Mouse (Mus musculus) liver, embryonic 12.5 days (tissue): Measurements from ENCODE around the gene BC025446. TPM values are rescaled to one million over a fixed set of nuclear protein-coding genes. Genes with fewer than 3 reads are reported as not detected.

ENCODE experiments used
- ATAC-seq: fragments of 200-750 bp; cut with Nextera tagmentation; 2 replicates; pipeline ENCODE4 v1.8.0; 2017; ENCODE audit warnings: moderate number of reproducible peaks, mild to moderate bottlenecking, moderate library complexity
- H3K27ac ChIP-seq: fragments of 300-500 bp; sonication (generic); 2 replicates; pipeline ENCODE4 v1.5.1; 2016; ENCODE audit warnings: mild to moderate bottlenecking
- H3K27me3 ChIP-seq: fragments of 300-500 bp; sonication (generic); replicated peaks from 2 replicates; pipeline ENCODE4 v1.6.1; 2016; ENCODE audit warnings: mild to moderate bottlenecking, moderate library complexity
- H3K36me3 ChIP-seq: fragments of 300-500 bp; sonication (generic); 2 replicates; pipeline ENCODE4 v1.6.1; 2016; ENCODE audit warnings: mild to moderate bottlenecking, moderate library complexity
- H3K4me1 ChIP-seq: fragments of 300-500 bp; sonication (generic); 2 replicates; pipeline ENCODE4 v1.6.1; 2016
- H3K4me2 ChIP-seq: fragments of 300-500 bp; sonication (generic); 2 replicates; pipeline ENCODE4 v1.6.1; 2016; ENCODE audit warnings: mild to moderate bottlenecking, moderate library complexity
- H3K4me3 ChIP-seq: fragments of 300-500 bp; sonication (generic); 2 replicates; pipeline ENCODE4 v1.5.1; 2016; ENCODE audit warnings: mild to moderate bottlenecking, moderate library complexity
- H3K9ac ChIP-seq: fragments of 300-500 bp; sonication (generic); 2 replicates; pipeline ENCODE4 v1.6.1; 2016; ENCODE audit warnings: mild to moderate bottlenecking, moderate library complexity
- H3K9me3 ChIP-seq: fragments of 300-500 bp; sonication (generic); replicated peaks from 2 replicates; pipeline ENCODE4 v1.6.1; 2016; ENCODE audit warnings: mild to moderate bottlenecking, moderate library complexity
- WGBS: fragments of 180-500 bp; shearing (Covaris S2); methylation state at CpG from one replicate; pipeline ENCODE4 v1.1.7; 2016; ENCODE audit not compliant: insufficient replicate concordance; 5-methylcytosine and 5-hydroxymethylcytosine counted together
- polyA plus RNA-seq: library from polyadenylated mRNA; unstranded; fragments of >200 nt; fragmentation: Nextera tagmentation; extraction: Ambion mirVana; gene quantifications from 2 replicates; pipeline ENCODE4 v1.2.1, GENCODE M21; 2016

Gene BC025446
- polyA plus RNA-seq, 1 experiment from 2014 or later: 0.72 TPM

- no peaks in the 10 kb centered on the region for H3K27me3 ChIP-seq
- H3K4me1 ChIP-seq: no peaks in the 10 kb centered on the region
- H3K4me2 ChIP-seq: no peak overlapping the region
- WGBS: 48% methylated on average over 1 of the region's 1 CpGs
- H3K9ac ChIP-seq: no peak overlapping the region
- no peak overlapping the region for H3K27ac ChIP-seq
- H3K4me3 ChIP-seq: no peak overlapping the region
- no peak for ATAC-seq
- no peaks in the 10 kb centered on the region for H3K9me3 ChIP-seq
- no peaks in the 10 kb centered on the region for H3K36me3 ChIP-seq
These were observed 50.5 kb downstream of the BC025446 start for GRCm38 (mm10) chr15:75266626-75267025.

GRCm38 (mm10) chr15:75268121-75268520 is 51.9 kb downstream of the BC025446 start, which contains the start of gene Ly6f:
TSS of gene Ly6f (plus strand) at chr15:75268421.
- no peak within 1 kb of the TSS for H3K9ac ChIP-seq
- no peak for ATAC-seq
- no peak within 1 kb of the TSS for H3K4me2 ChIP-seq
- no peaks in the 10 kb centered on the region for H3K9me3 ChIP-seq
- no peaks in the 10 kb centered on the region for H3K27me3 ChIP-seq
- H3K27ac ChIP-seq: no peak within 1 kb of the TSS
- no peak within 1 kb of the TSS for H3K4me3 ChIP-seq
- H3K36me3 ChIP-seq: no peaks in the 10 kb centered on the region
- H3K4me1 ChIP-seq: no peaks in the 10 kb centered on the region

- H3K9ac ChIP-seq: no peak overlapping the region
- no peak for ATAC-seq
- H3K27me3 ChIP-seq: no peaks in the 10 kb centered on the region
- H3K4me2 ChIP-seq: no peak overlapping the region
- H3K9me3 ChIP-seq: no peaks in the 10 kb centered on the region
- no peaks in the 10 kb centered on the region for H3K36me3 ChIP-seq
- H3K27ac ChIP-seq: no peak overlapping the region
- 56% methylated on average over 5 of the region's 5 CpGs for WGBS
- no peaks in the 10 kb centered on the region for H3K4me1 ChIP-seq
- H3K4me3 ChIP-seq: no peak overlapping the region
These were observed 53.0 kb downstream of the BC025446 start for GRCm38 (mm10) chr15:75268916-75269829.

- no peak overlapping the region for H3K9ac ChIP-seq
- H3K4me2 ChIP-seq: no peak overlapping the region
- no peak overlapping the region for H3K4me3 ChIP-seq
- no peaks in the 10 kb centered on the region for H3K27me3 ChIP-seq
- H3K27ac ChIP-seq: no peak overlapping the region
- H3K36me3 ChIP-seq: no peaks in the 10 kb centered on the region
- H3K9me3 ChIP-seq: no peaks in the 10 kb centered on the region
- no peak for ATAC-seq
- H3K4me1 ChIP-seq: no peaks in the 10 kb centered on the region
These were observed 54.0 kb downstream of the BC025446 start for GRCm38 (mm10) chr15:75270169-75270568.

- H3K9ac ChIP-seq: no peak overlapping the region
- H3K27me3 ChIP-seq: no peaks in the 10 kb centered on the region
- no peak overlapping the region for H3K4me3 ChIP-seq
- no peak overlapping the region for H3K4me2 ChIP-seq
- no peaks in the 10 kb centered on the region for H3K4me1 ChIP-seq
- no peak overlapping the region for H3K27ac ChIP-seq
- no peaks in the 10 kb centered on the region for H3K9me3 ChIP-seq
- WGBS: 54% methylated on average over 3 of the region's 3 CpGs
- H3K36me3 ChIP-seq: no peaks in the 10 kb centered on the region
- no peak for ATAC-seq
These were observed 54.7 kb downstream of the BC025446 start for GRCm38 (mm10) chr15:75270691-75271362.

GRCm38 (mm10) chr15:75271426-75271825 is 55.2 kb downstream of the BC025446 start:
- H3K4me2 ChIP-seq: no peak overlapping the region
- WGBS: 43% methylated on average over 1 of the region's 1 CpGs
- no peak for ATAC-seq
- no peak overlapping the region for H3K9ac ChIP-seq
- no peaks in the 10 kb centered on the region for H3K9me3 ChIP-seq
- no peaks in the 10 kb centered on the region for H3K36me3 ChIP-seq
- no peaks in the 10 kb centered on the region for H3K4me1 ChIP-seq
- H3K27me3 ChIP-seq: no peaks in the 10 kb centered on the region
- H3K27ac ChIP-seq: no peak overlapping the region
- no peak overlapping the region for H3K4me3 ChIP-seq

GRCm38 (mm10) chr15:75271891-75272290 is 55.7 kb downstream of the BC025446 start:
- no peak overlapping the region for H3K4me2 ChIP-seq
- H3K4me1 ChIP-seq: no peaks in the 10 kb centered on the region
- no peak overlapping the region for H3K9ac ChIP-seq
- H3K36me3 ChIP-seq: no peaks in the 10 kb centered on the region
- no peak overlapping the region for H3K4me3 ChIP-seq
- 45% methylated on average over 3 of the region's 3 CpGs for WGBS
- H3K9me3 ChIP-seq: no peaks in the 10 kb centered on the region
- no peak for ATAC-seq
- H3K27ac ChIP-seq: no peak overlapping the region
- no peaks in the 10 kb centered on the region for H3K27me3 ChIP-seq

Other genes with a start within 250 kb of the BC025446 start
- not detected in 2 replicates for gene Ly6i, start 232.9 kb upstream of the BC025446 start, polyA plus RNA-seq
- 2.6 and 3.0 TPM in 2 replicates for gene Ly6a, start 218.3 kb upstream of the BC025446 start, polyA plus RNA-seq
- 0.33 and 0.61 TPM in 2 replicates for gene Ly6c1, start 167.5 kb upstream of the BC025446 start, polyA plus RNA-seq
- gene Ly6c2, start 104.4 kb upstream of the BC025446 start, polyA plus RNA-seq: 1.7 and 2.4 TPM in 2 replicates
- 0.18 TPM in 1 of 2 replicates, not detected in the other for gene Ly6g, start 61.1 kb upstream of the BC025446 start, polyA plus RNA-seq
- gene Ly6f, start 52.0 kb downstream of the BC025446 start, polyA plus RNA-seq: 0.15 and 0.17 TPM in 2 replicates